9 mouse cellular contexts compared by ENCODE assay signal in the genomic region with DNA sequence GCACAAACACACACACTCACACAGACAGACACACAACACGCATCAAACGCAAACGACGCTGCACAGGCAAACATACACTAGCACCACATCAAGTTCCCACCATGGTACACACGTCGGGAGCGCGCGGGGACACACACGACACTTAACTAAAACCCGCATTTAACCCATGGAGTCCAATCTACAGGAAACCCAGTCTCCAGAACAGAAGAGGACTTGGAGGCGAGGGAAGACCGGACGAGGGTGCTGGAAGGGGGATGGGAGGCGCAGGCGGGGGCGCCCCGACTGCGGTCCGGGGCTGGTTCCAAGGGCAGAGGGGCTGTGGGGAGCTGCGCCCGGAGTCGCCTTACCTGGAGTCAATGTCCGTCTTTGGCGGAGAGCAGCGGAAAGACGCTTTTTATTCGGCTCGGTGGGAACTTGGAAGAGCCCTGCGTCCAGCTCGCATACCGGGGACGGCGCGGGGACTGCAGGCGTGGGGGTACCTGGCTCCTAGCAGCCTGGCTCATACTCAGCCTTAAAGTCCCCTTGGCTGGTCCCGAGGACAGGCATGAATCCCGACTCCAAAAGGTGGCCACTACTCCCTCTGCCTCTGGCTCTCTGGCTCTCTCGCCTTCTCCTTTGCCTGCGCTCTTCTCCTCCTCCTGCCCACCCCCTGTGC. TPM values are rescaled to one million over a fixed set of nuclear protein-coding genes. Genes with fewer than 3 reads are reported as not detected.
DNase-seq lines count a peak whose midpoint lies in the region; ATAC-seq and TF ChIP-seq lines count a peak whose summit lies in the region.
"Had no signal": no experiment of that assay in that cellular context is flagged by ENCODE, and none has a peak within 500 bp of the region (broad histone marks: within the 10 kb centered on the region; RNA-seq: fewer than 3 reads in every experiment).

No protein-coding gene starts in this region.

- H3K36me3 ChIP-seq in kidney, embryonic 16.5 days (ENCODE audit: insufficient read depth, low read length): no peaks in the 10 kb centered on the region
- no peaks in the 10 kb centered on the region for H3K36me3 ChIP-seq in forebrain, embryonic 10.5 days (replicated peaks)
- no peaks in the 10 kb centered on the region for H3K36me3 ChIP-seq in liver, embryonic 14.5 days (replicated peaks; ENCODE audit: control insufficient read depth, insufficient read depth, low read depth)

- ATAC-seq in kidney, embryonic 16.5 days (ENCODE audit: low FRiP score, low TSS enrichment): peak; percentile 43
- no peak for ATAC-seq in liver, embryonic 14.5 days (ENCODE audit: insufficient read depth)

- no peak for DNase-seq in kidney, adult 8-10 months
- peak; percentile 15 for DNase-seq in R1 (ENCODE audit: low read depth, low spot score)
- DNase-seq in forebrain, embryonic 10.5 days (ENCODE audit: extremely low spot score, low spot score): peak; percentile 16
- DNase-seq in liver, embryonic 14.5 days (ENCODE audit: low read depth in 3 of 3, low spot score in 3 of 3): no peak
- DNase-seq in frontal cortex, adult 2 months (ENCODE audit: extremely low spot score in 1 of 2, low spot score in 1 of 2): no peak
- no peak for DNase-seq in natural killer cell, adult 2 months (ENCODE audit: low spot score in 2 of 2)
- no peak for DNase-seq in adipocyte (ENCODE audit: low spot score)

- no peak for TF ChIP-seq CTCF in liver, embryonic 14.5 days (IDR thresholded peaks at IDR 0.05; ENCODE audit: low read depth)

- H3K4me1 ChIP-seq in kidney, embryonic 16.5 days (ENCODE audit: insufficient read depth, low read length): peaks cover 13% of the 10 kb centered on the region
- H3K4me1 ChIP-seq in forebrain, embryonic 10.5 days: peaks cover 15% of the 10 kb centered on the region
- no peaks in the 10 kb centered on the region for H3K4me1 ChIP-seq in liver, embryonic 14.5 days (replicated peaks; ENCODE audit: control insufficient read depth in 2 of 2, insufficient read depth in 2 of 2, low read length in 1 of 2)

- peak overlapping the region; percentile 59 for H3K9ac ChIP-seq in kidney, embryonic 16.5 days (replicated peaks; ENCODE audit: low read length)
- H3K9ac ChIP-seq in liver, embryonic 14.5 days (replicated peaks): no peak overlapping the region

- no peaks in the 10 kb centered on the region for H3K9me3 ChIP-seq in kidney, embryonic 16.5 days (ENCODE audit: low read length)
- H3K9me3 ChIP-seq in forebrain, embryonic 10.5 days: no peaks in the 10 kb centered on the region
- no peaks in the 10 kb centered on the region for H3K9me3 ChIP-seq in liver, embryonic 14.5 days (ENCODE audit: control insufficient read depth, low read length)

- H3K4me2 ChIP-seq in kidney, embryonic 16.5 days (replicated peaks; ENCODE audit: low read depth, low read length): peak overlapping the region; percentile 87
- H3K4me2 ChIP-seq in liver, embryonic 14.5 days (ENCODE audit: low read depth): peak overlapping the region; percentile 2

- peak overlapping the region; percentile 59 for H3K4me3 ChIP-seq in kidney, embryonic 16.5 days (ENCODE audit: low read length)
- peak overlapping the region; percentile 64 for H3K4me3 ChIP-seq in forebrain, embryonic 10.5 days
- peak overlapping the region in 1 of 2 experiments; percentile 18; a peak in 3 of 4 replicates for H3K4me3 ChIP-seq in liver, embryonic 14.5 days (ENCODE audit: insufficient read depth in 1 of 2, low read depth in 2 of 2, low read length in 2 of 2)

- no peak overlapping the region for H3K27ac ChIP-seq in kidney, embryonic 16.5 days (ENCODE audit: low read length)
- no peak overlapping the region for H3K27ac ChIP-seq in forebrain, embryonic 10.5 days
- H3K27ac ChIP-seq in liver, embryonic 14.5 days: no peak overlapping the region

- peaks cover 23% of the 10 kb centered on the region for H3K27me3 ChIP-seq in kidney, embryonic 16.5 days (ENCODE audit: insufficient read depth, low read length)
- H3K27me3 ChIP-seq in forebrain, embryonic 10.5 days (ENCODE audit: poor library complexity, severe bottlenecking): peaks cover 45% of the 10 kb centered on the region
- peaks cover 5% of the 10 kb centered on the region; the same call in 1 of the 2 replicates for H3K27me3 ChIP-seq in liver, embryonic 14.5 days (ENCODE audit: control insufficient read depth, insufficient read depth, low read length)

- under 1% methylated on average over 40 of the region's 40 CpGs for WGBS in kidney, embryonic 16.5 days
- under 1% methylated on average over 40 of the region's 40 CpGs for WGBS in forebrain, embryonic 10.5 days
- WGBS in liver, embryonic 14.5 days (ENCODE audit: insufficient replicate concordance): under 1% methylated on average over 40 of the region's 40 CpGs

- TF ChIP-seq EP300 in liver, embryonic 14.5 days (IDR thresholded peaks at IDR 0.05; ENCODE audit: low read depth): no peak

RNA-seq across cellular contexts. Expression of a gene that starts 0.4 kb away (rescaled TPM):
- polyA plus RNA-seq in kidney, embryonic 16.5 days (2015; fragmentation: Nextera tagmentation; extraction: Ambion mirVana): 5.5 and 6.4 TPM in 2 replicates
- polyA plus RNA-seq in forebrain, embryonic 10.5 days (2016; fragmentation: Nextera tagmentation; extraction: Ambion mirVana): 0.81 and 1.3 TPM in 2 replicates
- polyA plus RNA-seq in liver, embryonic 14.5 days (2012; rRNA removed): 0.15 and 0.17 TPM in 2 replicates
- polyA plus RNA-seq in liver, embryonic 14.5 days (2014; fragmentation: Nextera tagmentation; extraction: Ambion mirVana): 0.15 and 0.23 TPM in 2 replicates
- 94.8 and 107 TPM in 2 replicates for polyA plus RNA-seq in frontal cortex, adult 2 months (2012; rRNA removed)
- polyA plus RNA-seq: liver, adult 2 months had no signal

Comparison
In these comparisons a context has a peak if more than half of its experiments do, and no peak if none do; other contexts are left out.
1. DNase-seq: peak in R1 (single experiment) and forebrain, embryonic 10.5 days (single experiment); none in kidney, adult 8-10 months (0 of 2), liver, embryonic 14.5 days (0 of 3), frontal cortex, adult 2 months (0 of 2), natural killer cell, adult 2 months (0 of 2) and adipocyte (single experiment).
2. RNA of a gene that starts 0.4 kb away (polyA plus RNA-seq): 94.8 to 107 TPM in frontal cortex, adult 2 months; 5.5 to 6.4 TPM in kidney, embryonic 16.5 days, 0.81 to 1.3 TPM in forebrain, embryonic 10.5 days and 0.15 to 0.23 TPM in liver, embryonic 14.5 days; every median in the first group is over 10 times any median in the second.